Mouse (Mus musculus): ENCODE data around the gene Il9r. TPM values are rescaled to one million over a fixed set of nuclear protein-coding genes. Genes with fewer than 3 reads are reported as not detected.
"Not testable (repeated sequence)": the region's sequence is repeated elsewhere in the genome, so short reads cannot be mapped to it uniquely, and the experiment has no call there.

The Il9r gene
- polyA plus RNA-seq, 1 experiment from 2014 or later = 0.09 TPM

GRCm38 (mm10) chr11:32218501-32219050 is 18.5 kb upstream of the Il9r start:
- H3K36me3 ChIP-seq = peaks cover 24% of the 10 kb centered on the region
- H3K9ac ChIP-seq = no peak overlapping the region
- no peak for ATAC-seq (replicated peaks; ENCODE audit: insufficient number of reproducible peaks, insufficient read depth, low FRiP score, low read depth)
- no peak overlapping the region for H3K4me2 ChIP-seq
- H3K9me3 ChIP-seq (replicated peaks) = no peaks in the 10 kb centered on the region
- H3K27me3 ChIP-seq = no peaks in the 10 kb centered on the region
- 67% methylated on average over 6 of the region's 6 CpGs for WGBS
- peaks cover 40% of the 10 kb centered on the region for H3K4me1 ChIP-seq (replicated peaks)
- no peak overlapping the region for H3K4me3 ChIP-seq
- H3K27ac ChIP-seq = no peak overlapping the region

GRCm38 (mm10) chr11:32216851-32217250 is 16.8 kb upstream of the Il9r start:
- WGBS = 28% methylated on average over 8 of the region's 8 CpGs
- Histone ChIP-seq H3K27ac (no peak overlapping the region), H3K4me1 (replicated peaks) (peaks cover 27% of the 10 kb centered on the region), H3K9ac (no peak overlapping the region), H3K9me3 (replicated peaks) (no peaks in the 10 kb centered on the region), H3K4me3 (no peak overlapping the region), H3K36me3 (peaks cover 42% of the 10 kb centered on the region), H3K27me3 (no peaks in the 10 kb centered on the region), H3K4me2 (no peak overlapping the region)
- no peak for ATAC-seq (replicated peaks; ENCODE audit: insufficient number of reproducible peaks, insufficient read depth, low FRiP score, low read depth)

GRCm38 (mm10) chr11:32215372-32216162 is 15.5 kb upstream of the Il9r start:
- Histone ChIP-seq H3K4me2 (no peak overlapping the region), H3K36me3 (peaks cover 54% of the 10 kb centered on the region)
- no peak for ATAC-seq (replicated peaks; ENCODE audit: insufficient number of reproducible peaks, insufficient read depth, low FRiP score, low read depth)

GRCm38 (mm10) chr11:32210623-32211022 is 10.5 kb upstream of the Il9r start:
- Histone ChIP-seq H3K4me2 (no peak overlapping the region), H3K9me3 (replicated peaks) (no peaks in the 10 kb centered on the region), H3K4me3 (no peak overlapping the region), H3K36me3 (peaks cover 75% of the 10 kb centered on the region), H3K4me1 (replicated peaks) (peaks cover 8% of the 10 kb centered on the region), H3K27me3 (no peaks in the 10 kb centered on the region), H3K27ac (no peak overlapping the region), H3K9ac (no peak overlapping the region)
- ATAC-seq (replicated peaks; ENCODE audit: insufficient number of reproducible peaks, insufficient read depth, low FRiP score, low read depth) = no peak
- WGBS = 87% methylated on average over 9 of the region's 9 CpGs

More at GRCm38 (mm10) chr11:32215372-32216162, 15.5 kb upstream of the Il9r start:
- peaks cover 21% of the 10 kb centered on the region for H3K4me1 ChIP-seq (replicated peaks)
- H3K9ac ChIP-seq = no peak overlapping the region
- no peaks in the 10 kb centered on the region for H3K27me3 ChIP-seq
- no peak overlapping the region for H3K27ac ChIP-seq
- H3K9me3 ChIP-seq (replicated peaks) = no peaks in the 10 kb centered on the region
- 91% methylated on average over 18 of the region's 18 CpGs for WGBS
- H3K4me3 ChIP-seq = no peak overlapping the region

GRCm38 (mm10) chr11:32205058-32205873 is 5.2 kb upstream of the Il9r start, which contains the start of gene Snrnp25:
TSS of gene Snrnp25 (plus strand) at chr11:32205415.
- peaks cover 3% of the 10 kb centered on the region; the same call in 1 of the 2 replicates for H3K27me3 ChIP-seq
- H3K27ac ChIP-seq = peak within 1 kb of the TSS; percentile 54
- H3K4me3 ChIP-seq = peak within 1 kb of the TSS; percentile 73
- H3K9ac ChIP-seq = peak within 1 kb of the TSS; percentile 74
- H3K4me1 ChIP-seq (replicated peaks) = peaks cover 11% of the 10 kb centered on the region
- WGBS = under 1% methylated on average over 52 of the region's 52 CpGs
- H3K36me3 ChIP-seq = peaks cover 23% of the 10 kb centered on the region
- H3K9me3 ChIP-seq (replicated peaks) = no peaks in the 10 kb centered on the region
- H3K4me2 ChIP-seq = peak within 1 kb of the TSS; percentile 89
- ATAC-seq (replicated peaks; ENCODE audit: insufficient number of reproducible peaks, insufficient read depth, low FRiP score, low read depth) = peak; percentile 99

- Histone ChIP-seq H3K4me1 (replicated peaks) (peaks cover 11% of the 10 kb centered on the region), H3K36me3 (no peaks in the 10 kb centered on the region), H3K27ac (no peak overlapping the region), H3K27me3 (peaks cover 3% of the 10 kb centered on the region; the same call in 1 of the 2 replicates), H3K4me2 (no peak overlapping the region), H3K4me3 (no peak overlapping the region), H3K9ac (no peak overlapping the region), H3K9me3 (replicated peaks) (no peaks in the 10 kb centered on the region)
- no peak for ATAC-seq (replicated peaks; ENCODE audit: insufficient number of reproducible peaks, insufficient read depth, low FRiP score, low read depth)
- 65% methylated on average over 11 of the region's 11 CpGs for WGBS
Observed at GRCm38 (mm10) chr11:32201922-32202685, 2.0 kb upstream of the Il9r start.

- H3K4me1 ChIP-seq (replicated peaks); H3K27ac ChIP-seq; H3K27me3 ChIP-seq; H3K4me3 ChIP-seq; H3K9ac ChIP-seq; ATAC-seq (replicated peaks; ENCODE audit: insufficient number of reproducible peaks, insufficient read depth, low FRiP score, low read depth); H3K9me3 ChIP-seq (replicated peaks); H3K4me2 ChIP-seq; H3K36me3 ChIP-seq: not testable (repeated sequence)
- 57% methylated on average over 1 of the region's 1 CpGs for WGBS
Observed at GRCm38 (mm10) chr11:32200992-32201391, 913 bp upstream of the Il9r start.

- Histone ChIP-seq H3K27ac (no peak overlapping the region), H3K27me3 (peaks cover 12% of the 10 kb centered on the region; the same call in 1 of the 2 replicates), H3K4me1 (replicated peaks) (no peaks in the 10 kb centered on the region), H3K9ac (no peak overlapping the region), H3K4me3 (no peak overlapping the region), H3K36me3 (no peaks in the 10 kb centered on the region), H3K4me2 (no peak overlapping the region), H3K9me3 (replicated peaks) (no peaks in the 10 kb centered on the region)
- ATAC-seq (replicated peaks; ENCODE audit: insufficient number of reproducible peaks, insufficient read depth, low FRiP score, low read depth) = no peak
- WGBS = 43% methylated on average over 6 of the region's 6 CpGs
Observed at GRCm38 (mm10) chr11:32199230-32199629, 849 bp downstream of the Il9r start.

GRCm38 (mm10) chr11:32198256-32198955 is 1.7 kb downstream of the Il9r start:
- ATAC-seq (replicated peaks; ENCODE audit: insufficient number of reproducible peaks, insufficient read depth, low FRiP score, low read depth) = no peak
- Histone ChIP-seq H3K9ac (no peak overlapping the region), H3K27me3 (peaks cover 12% of the 10 kb centered on the region; the same call in 1 of the 2 replicates), H3K4me1 (replicated peaks) (no peaks in the 10 kb centered on the region), H3K36me3 (no peaks in the 10 kb centered on the region), H3K4me3 (no peak overlapping the region), H3K4me2 (no peak overlapping the region), H3K27ac (no peak overlapping the region), H3K9me3 (replicated peaks) (no peaks in the 10 kb centered on the region)
- WGBS = 62% methylated on average over 14 of the region's 14 CpGs

- no peak for ATAC-seq (replicated peaks; ENCODE audit: insufficient number of reproducible peaks, insufficient read depth, low FRiP score, low read depth)
- Histone ChIP-seq H3K4me1 (replicated peaks) (no peaks in the 10 kb centered on the region), H3K36me3 (no peaks in the 10 kb centered on the region), H3K27ac (no peak overlapping the region), H3K4me2 (no peak overlapping the region), H3K4me3 (no peak overlapping the region), H3K27me3 (peaks cover 12% of the 10 kb centered on the region; the same call in 1 of the 2 replicates), H3K9ac (no peak overlapping the region), H3K9me3 (replicated peaks) (no peaks in the 10 kb centered on the region)
- 65% methylated on average over 3 of the region's 3 CpGs for WGBS
Observed at GRCm38 (mm10) chr11:32197766-32198165, 2.3 kb downstream of the Il9r start.

All from heart, embryonic 15.5 days (tissue).